Mouse (Mus musculus) G1E (cell line): Measurements from ENCODE around the gene Emilin3.

Experiments
- CTCF ChIP-seq: IDR thresholded peaks from 2 replicates; pipeline ENCODE4 v1.5.1; 2012; ENCODE audit warnings: low read depth, low read length, inconsistent platforms, mixed read lengths
- POLR2AphosphoS5 ChIP-seq: IDR thresholded peaks from 2 replicates; pipeline ENCODE4 v1.6.1; 2012; ENCODE audit warnings: low read depth, low read length, inconsistent platforms; ENCODE audit not compliant: insufficient replicate concordance

DNA sequence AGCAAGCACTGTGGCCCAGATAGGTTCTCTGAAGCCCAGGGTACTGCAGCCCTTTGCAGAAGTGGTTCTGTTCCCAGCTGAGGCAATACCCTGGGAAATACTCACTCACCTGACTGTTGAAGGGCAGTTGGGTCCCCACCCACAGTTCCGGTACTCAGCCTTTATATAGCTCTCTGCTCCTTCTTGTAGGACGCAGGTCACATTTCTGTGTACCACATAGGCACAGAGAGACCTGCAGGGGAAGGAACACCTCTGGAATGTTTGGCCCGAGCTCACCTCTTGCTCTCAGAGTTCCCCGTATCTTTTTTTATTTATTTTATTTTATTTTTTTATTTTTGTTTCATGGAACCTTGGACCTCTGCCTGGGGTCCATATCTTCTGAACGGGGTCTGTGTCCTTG is 1.5 kb downstream of the Emilin3 start:
- TF ChIP-seq CTCF (no peak), POLR2AphosphoS5 (no peak)
